In genomic region chr8:107472403-107473100, GRCm38 (mm10) we compare ENCODE assay signal across 11 mouse cellular contexts. TPM values are rescaled to one million over a fixed set of nuclear protein-coding genes. Genes with fewer than 3 reads are reported as not detected.
DNase-seq lines count a peak whose midpoint lies in the region; ATAC-seq lines count a peak whose summit lies in the region.
"Had no signal": no experiment of that assay in that cellular context is flagged by ENCODE, and none has a peak within 500 bp of the region (broad histone marks: within the 10 kb centered on the region; RNA-seq: fewer than 3 reads in every experiment).

No protein-coding gene starts in this region.

- 0 out of 2 replicates have a peak, but pooled peaks cover 4% of the 10 kb centered on the region for H3K36me3 ChIP-seq in embryonic facial prominence, embryonic 13.5 days
- H3K36me3 ChIP-seq: intestine, embryonic 15.5 days had no signal

- peak; percentile 48 for DNase-seq in layer of hippocampus, adult 9-11 months
- no peak for DNase-seq in layer of hippocampus, postnatal 36 days
- peak; percentile 40 for DNase-seq in brain, adult 2 months (ENCODE audit: low read depth, low spot score)
- DNase-seq in right cerebral cortex, adult 18-20 months = no peak
- no peak for DNase-seq in ovary, postnatal 36 days (ENCODE audit: low spot score)
- DNase-seq: cerebellum, postnatal 25 days; kidney, postnatal 4 days; lung, postnatal 10 days had no signal

- H3K4me3 ChIP-seq in embryonic facial prominence, embryonic 13.5 days = no peak overlapping the region
- H3K4me3 ChIP-seq: intestine, embryonic 15.5 days had no signal

- H3K9me3 ChIP-seq in embryonic facial prominence, embryonic 13.5 days = no peaks in the 10 kb centered on the region
- H3K9me3 ChIP-seq: intestine, embryonic 15.5 days had no signal

- 53% methylated on average over 10 of the region's 10 CpGs for WGBS in embryonic facial prominence, embryonic 13.5 days

- no peak overlapping the region for H3K9ac ChIP-seq in embryonic facial prominence, embryonic 13.5 days
- H3K9ac ChIP-seq: intestine, embryonic 15.5 days had no signal

- peaks cover 64% of the 10 kb centered on the region for H3K4me1 ChIP-seq in embryonic facial prominence, embryonic 13.5 days

- no peak overlapping the region for H3K4me2 ChIP-seq in embryonic facial prominence, embryonic 13.5 days
- H3K4me2 ChIP-seq: intestine, embryonic 15.5 days had no signal

- H3K27ac ChIP-seq in embryonic facial prominence, embryonic 13.5 days = peak overlapping the region; percentile 87
- H3K27ac ChIP-seq: intestine, embryonic 15.5 days had no signal

- no peaks in the 10 kb centered on the region for H3K27me3 ChIP-seq in embryonic facial prominence, embryonic 13.5 days
- H3K27me3 ChIP-seq: intestine, embryonic 15.5 days had no signal

- peak; percentile 50; the same call in 1 of the 2 replicates for ATAC-seq in embryonic facial prominence, embryonic 13.5 days (ENCODE audit: insufficient number of reproducible peaks, insufficient read depth, low FRiP score, low TSS enrichment, low read depth)
- ATAC-seq in megakaryocyte, adult 5-6 weeks (ENCODE audit: poor library complexity, severe bottlenecking) = peak; percentile 51
- ATAC-seq: intestine, embryonic 15.5 days had no signal

RNA-seq across cellular contexts. Expression of gene Wwp2, which starts 36.4 kb away (rescaled TPM):
- 10 to 100 TPM; 36.7 to 38.8 TPM for total RNA-seq in layer of hippocampus, postnatal 36 days (2021)
- 158 and 211 TPM in 2 replicates for polyA plus RNA-seq in embryonic facial prominence, embryonic 13.5 days (2015; fragmentation: Nextera tagmentation; extraction: Ambion mirVana)
- total RNA-seq in megakaryocyte, adult 5-6 weeks (2015) = 37.4 and 50.0 TPM in 2 replicates
- total RNA-seq in megakaryocyte, adult 5-6 weeks (2017) = 55.5 and 74.5 TPM in 2 replicates

RNA-seq across cellular contexts. Expression of gene Nob1, which starts 47.7 kb away (rescaled TPM):
- 10 to 100 TPM; 39.9 to 47.7 TPM for total RNA-seq in layer of hippocampus, postnatal 36 days (2021)
- 96.8 and 106 TPM in 2 replicates for polyA plus RNA-seq in embryonic facial prominence, embryonic 13.5 days (2015; fragmentation: Nextera tagmentation; extraction: Ambion mirVana)
- total RNA-seq in megakaryocyte, adult 5-6 weeks (2015) = 16.1 and 16.2 TPM in 2 replicates
- 8.7 and 12.6 TPM in 2 replicates for total RNA-seq in megakaryocyte, adult 5-6 weeks (2017)

Comparison
In these comparisons a context has a peak if more than half of its experiments do, and no peak if none do; other contexts are left out.
1. DNase-seq: peak in layer of hippocampus, adult 9-11 months (single experiment) and brain, adult 2 months (single experiment); none in layer of hippocampus, postnatal 36 days (0 of 2), right cerebral cortex, adult 18-20 months (single experiment) and ovary, postnatal 36 days (single experiment).